Mouse (Mus musculus) kidney, postnatal 4 days (tissue): ENCODE data around the gene Rab20.

Source experiments
- DNase-seq, 2 experiments: peaks; one replicate each; pipeline ENCODE4 v3.0.0; 2021; ENCODE audit warnings: mixed read lengths in 2 of 2

Rab20 gene

DNA sequence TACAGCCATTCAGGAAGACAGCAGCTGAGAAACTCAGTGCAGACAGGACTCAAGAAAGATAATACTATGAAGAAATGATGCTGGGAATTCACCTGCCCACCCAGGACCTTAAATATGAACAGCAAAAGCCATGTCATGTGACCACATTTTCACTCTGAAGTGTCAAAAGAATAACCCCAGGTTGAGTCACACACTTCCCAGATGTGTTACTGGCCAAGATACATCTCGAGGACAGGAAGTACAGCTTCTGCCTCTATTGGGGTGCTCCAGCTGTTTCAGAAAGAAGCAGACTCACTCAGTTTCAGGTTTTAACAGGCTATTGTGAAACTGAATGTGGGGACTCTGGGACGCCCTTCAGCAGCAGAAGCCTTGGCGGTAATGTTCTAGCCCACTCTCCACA, 26.0 kb downstream of the Rab20 start:
- DNase-seq, result no peak

DNA sequence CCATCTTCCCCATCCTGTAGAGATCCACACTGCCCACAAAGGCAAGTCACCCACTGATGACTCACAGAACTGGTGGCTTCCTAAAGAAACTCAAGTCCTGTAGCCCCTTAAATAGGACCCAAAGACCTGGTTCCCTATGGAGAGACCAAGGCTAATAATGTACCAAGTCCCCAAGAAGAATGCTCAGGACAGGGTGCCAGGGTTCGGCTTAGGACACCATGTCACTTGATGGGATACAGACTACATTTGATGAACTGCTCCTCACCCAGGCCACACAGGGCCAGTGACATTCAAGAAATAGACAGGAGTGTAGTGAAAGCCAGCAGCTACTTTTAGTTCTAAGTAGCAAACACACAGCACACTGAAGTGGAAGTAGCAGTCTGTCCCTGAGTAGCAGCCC, 26.4 kb downstream of the Rab20 start:
- no peak for DNase-seq

DNA sequence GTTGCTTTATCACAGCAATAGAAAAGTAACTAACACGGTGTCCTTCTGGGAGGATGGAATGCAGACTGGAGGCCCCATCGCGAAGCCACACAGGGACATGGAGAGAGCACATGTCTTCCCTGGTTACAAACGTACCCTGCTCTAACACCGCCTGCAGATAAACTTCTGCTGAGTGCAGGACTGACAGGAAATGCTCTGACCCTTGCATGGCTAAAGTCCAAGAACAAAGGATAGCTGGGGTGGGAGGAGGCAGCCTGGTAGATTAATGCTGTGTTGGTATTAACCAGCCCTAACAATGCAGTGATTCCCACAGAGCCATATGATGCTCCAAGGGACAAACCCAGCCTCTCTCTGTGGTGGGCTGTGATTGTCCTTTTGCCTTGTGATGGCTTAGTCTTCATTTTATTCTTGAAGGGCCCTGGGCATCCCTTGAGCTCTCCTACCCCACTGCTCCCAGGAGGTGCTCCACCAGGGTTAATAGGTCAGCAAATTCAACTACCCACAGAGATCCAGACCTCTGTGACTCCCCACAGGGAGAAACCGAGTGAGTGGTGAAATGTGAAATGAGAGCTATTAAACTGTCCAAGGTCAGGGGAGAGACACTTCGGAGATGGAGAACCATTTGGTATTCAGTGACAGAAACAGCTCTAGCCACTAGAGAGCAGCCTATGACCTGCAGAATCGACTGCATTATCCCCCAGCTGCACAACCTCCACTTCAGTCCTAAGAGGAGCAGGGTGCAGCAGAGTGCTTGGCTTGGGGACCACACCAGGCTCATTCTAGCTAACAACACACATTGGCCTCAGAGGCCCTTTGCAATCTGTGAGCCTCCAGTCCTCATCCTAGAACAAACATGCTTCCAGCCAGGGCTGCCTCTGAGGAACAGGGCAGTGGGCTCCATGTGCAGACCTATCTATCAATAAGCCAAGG, 28.1 kb downstream of the Rab20 start:
- peak; percentile 64 to 78 for DNase-seq

DNA sequence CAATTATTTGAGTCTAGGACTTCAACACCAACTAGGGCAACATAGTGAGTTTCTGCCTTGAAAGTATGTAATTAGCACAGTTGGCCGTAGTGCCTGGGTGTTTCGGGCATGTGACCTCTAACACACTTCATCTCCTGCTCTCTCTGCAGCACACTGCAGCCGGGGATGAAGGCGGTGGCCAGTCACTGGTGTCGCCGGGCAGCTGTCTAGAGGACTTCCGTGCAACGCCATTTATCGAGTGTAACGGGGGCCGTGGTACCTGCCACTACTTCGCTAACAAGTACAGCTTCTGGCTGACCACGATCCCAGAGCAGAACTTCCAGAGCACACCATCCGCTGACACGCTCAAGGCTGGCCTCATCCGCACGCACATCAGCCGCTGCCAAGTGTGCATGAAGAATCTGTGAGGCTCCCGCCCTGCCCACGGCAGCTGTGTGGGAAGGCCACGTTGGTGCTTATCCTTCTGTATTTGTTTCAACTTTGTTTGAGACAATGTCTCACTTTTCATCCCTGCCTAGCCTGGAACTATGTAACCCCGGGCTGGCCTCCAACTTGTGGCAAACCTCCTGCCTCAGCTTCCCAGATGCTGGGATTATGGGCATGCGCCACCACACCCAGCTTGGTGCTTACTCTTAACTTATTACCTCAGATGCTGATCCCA, 30.5 kb downstream of the Rab20 start:
- DNase-seq, result no peak

DNA sequence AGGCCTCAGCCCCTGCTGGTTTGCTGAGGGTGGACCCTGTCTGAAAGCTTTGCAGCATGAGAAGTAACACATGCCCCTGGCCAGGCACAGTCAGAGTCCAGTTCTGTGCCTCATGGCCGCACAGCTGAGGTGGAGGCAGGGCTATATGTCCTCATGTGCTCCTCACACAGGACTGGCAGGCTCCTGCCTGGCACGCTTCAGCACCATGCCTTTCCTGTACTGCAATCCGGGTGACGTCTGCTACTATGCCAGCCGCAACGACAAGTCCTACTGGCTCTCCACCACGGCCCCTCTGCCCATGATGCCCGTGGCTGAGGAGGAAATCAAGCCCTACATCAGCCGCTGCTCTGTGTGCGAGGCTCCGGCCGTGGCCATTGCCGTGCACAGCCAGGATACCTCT, 32.7 kb downstream of the Rab20 start:
- no peak for DNase-seq

DNA sequence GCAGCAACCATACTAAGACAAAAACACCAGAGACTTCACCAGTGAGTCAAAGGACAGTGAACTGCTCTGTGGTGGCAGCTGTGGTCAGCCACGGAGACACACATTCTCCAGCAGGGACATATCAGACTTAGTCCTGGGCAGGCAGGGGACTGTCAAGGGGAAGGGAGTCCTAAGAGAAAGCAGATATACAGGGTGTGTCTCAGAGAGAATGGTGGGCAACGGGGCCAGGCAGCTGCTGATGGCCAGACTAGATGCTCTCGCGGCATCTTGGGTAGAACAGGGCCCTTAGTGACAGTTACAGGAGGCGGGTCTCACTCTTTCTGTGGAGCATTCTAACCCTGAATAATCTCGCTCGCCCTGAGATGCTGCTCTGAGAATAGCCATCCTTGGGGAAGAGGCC, 34.3 kb downstream of the Rab20 start:
- DNase-seq, result no peak

DNA sequence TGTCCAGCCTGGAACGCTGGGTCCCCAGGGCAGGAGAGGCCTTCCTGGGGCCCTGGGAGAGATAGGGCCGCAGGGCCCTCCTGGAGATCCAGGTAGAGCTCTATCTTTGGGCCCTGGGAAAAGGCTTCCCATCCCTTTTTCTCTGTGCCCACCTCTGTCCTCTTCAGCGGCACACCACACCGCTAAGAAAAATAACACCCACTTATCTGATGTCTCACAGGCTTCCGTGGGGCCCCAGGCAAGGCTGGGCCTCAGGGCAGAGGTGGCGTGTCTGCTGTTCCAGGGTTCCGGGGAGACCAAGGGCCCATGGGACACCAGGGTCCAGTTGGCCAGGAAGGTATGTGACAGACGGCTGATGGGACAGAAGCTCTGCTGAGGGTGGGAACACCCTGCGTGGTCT, 34.9 kb downstream of the Rab20 start:
- DNase-seq, result no peak

DNA sequence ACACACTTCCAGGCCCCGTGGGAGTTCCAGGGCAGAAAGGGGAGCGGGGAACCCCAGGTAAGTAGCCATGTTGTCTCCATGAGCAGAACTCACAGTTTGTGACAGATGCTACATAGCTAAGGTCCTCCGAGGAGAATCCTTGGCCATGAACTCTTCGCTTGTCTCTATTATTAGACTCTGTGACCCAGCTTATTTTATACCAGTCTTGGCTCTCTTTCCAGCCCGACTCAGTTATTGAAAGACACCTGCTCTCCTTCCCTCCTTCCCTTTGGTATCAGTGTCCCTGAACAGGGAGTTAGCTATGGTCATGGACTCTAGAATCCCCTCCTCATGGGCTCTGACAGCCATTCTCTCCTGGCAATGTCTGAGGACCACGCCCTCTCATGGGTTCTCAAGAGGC, 37.2 kb downstream of the Rab20 start:
- no peak for DNase-seq

DNA sequence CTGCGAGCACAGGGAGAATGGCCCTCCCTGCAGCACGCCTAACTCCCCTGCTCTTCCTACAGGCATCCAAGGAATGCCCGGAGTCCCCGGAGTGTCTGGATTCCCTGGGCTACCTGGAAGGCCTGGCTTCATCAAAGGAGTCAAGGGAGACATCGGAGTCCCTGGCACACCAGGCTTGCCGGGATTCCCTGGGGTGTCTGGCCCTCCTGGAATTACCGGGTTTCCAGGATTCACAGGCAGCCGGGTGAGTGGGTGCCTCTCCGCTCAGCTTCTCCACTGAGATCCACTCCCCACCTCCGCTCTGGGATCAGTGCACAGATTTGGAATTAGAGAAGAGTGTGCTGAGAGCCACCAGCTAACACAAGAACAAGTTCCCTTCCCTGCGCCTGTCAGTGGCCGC, 40.6 kb downstream of the Rab20 start:
- DNase-seq, result no peak

DNA sequence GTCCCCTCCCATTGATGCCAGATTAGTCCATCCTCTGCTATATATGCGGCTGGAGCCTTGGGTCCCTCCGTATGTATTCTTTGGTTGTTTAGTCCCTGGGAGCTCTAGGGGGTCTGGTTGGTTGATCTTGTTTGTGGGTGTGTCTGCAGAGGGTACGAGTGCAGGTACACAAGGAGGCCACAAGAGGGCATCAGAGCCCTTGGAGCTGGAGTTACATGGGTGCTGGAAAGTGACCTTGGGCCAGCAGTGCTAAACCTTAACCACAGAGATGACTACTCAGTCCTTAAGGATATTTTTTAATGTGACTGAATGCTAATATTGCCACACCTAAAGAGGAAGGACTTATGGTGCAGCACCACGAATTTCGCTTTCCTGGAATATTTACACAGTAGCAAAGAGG, 47.8 kb downstream of the Rab20 start:
- DNase-seq, result peak in 1 of 2 experiments; percentile 55

DNA sequence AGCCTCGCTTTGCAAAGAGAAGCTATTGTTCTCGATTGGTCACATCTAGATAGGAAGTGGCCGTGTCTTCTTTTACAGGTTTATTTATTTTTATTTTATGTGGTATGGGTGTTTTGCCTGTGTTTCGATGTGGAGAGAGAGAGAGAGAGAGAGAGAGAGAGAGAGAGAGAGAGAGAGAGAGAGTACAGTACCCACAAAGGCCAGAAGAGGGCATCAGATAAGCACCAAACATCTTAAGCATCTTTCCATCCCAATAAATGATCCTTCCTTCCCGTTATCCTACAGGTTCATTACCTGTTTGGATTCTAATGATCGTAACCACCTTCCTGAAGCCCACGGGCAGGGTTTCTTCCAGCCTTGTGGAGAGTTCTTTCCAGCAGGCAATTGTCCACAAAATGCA, 55.4 kb downstream of the Rab20 start:
- DNase-seq, result no peak

DNA sequence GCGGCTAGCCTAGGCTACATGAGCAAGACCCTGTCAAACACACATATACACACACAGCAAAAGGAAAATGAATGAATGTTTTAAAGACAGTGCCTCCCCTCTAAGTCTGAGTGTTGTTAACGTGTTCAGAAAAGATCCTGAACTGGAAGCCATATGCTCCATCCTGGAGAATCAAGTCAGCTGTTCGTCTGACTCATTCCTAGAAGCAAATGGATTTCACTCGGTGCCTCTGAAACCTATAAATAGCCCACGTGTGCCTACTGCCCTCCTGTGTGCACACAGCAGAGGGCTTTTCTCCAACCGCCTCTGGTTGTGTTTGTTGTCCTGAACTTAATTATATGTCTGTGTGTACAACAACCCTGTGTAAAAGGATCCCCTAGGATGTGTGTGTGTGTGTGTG, 56.5 kb downstream of the Rab20 start:
- no peak for DNase-seq

DNA sequence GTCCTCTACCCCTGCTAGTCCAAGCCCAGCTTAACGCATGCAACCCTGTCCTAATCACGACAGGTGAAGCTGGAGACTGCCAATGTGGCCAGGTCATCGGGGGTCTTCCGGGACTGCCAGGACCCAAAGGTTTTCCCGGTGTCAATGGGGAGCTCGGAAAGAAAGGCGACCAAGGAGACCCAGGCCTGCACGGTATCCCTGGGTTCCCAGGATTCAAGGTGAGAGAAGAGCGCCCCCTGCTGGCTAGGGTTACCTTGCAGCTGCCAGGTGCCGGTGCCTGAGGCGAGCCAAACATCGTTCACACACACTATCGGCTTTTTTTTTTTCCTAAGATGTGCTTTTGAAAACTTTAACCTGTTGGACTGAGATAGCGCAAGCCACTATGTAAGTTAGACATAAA, 57.4 kb downstream of the Rab20 start:
- DNase-seq, result peak; percentile 81 to 83

DNA sequence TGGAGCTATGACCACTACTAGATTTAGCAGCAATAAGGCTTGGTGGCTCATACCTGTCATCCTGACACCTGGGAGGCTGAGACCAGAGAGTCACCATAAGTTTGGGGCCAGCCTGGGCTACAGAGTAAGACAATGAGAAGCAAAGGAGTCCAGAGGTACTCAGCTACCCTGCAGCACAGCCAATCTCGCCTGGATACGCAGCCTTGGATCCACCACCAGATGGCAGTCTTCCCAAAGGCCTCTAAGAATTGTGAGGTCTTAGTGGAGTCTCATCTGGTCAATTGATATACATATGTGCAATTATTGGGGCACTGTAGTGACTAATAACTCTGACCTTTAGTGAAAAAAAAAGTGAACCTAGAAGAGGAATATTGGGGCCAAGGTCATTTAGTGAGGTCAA, 58.9 kb downstream of the Rab20 start:
- DNase-seq, result peak; percentile 77 to 80

DNA sequence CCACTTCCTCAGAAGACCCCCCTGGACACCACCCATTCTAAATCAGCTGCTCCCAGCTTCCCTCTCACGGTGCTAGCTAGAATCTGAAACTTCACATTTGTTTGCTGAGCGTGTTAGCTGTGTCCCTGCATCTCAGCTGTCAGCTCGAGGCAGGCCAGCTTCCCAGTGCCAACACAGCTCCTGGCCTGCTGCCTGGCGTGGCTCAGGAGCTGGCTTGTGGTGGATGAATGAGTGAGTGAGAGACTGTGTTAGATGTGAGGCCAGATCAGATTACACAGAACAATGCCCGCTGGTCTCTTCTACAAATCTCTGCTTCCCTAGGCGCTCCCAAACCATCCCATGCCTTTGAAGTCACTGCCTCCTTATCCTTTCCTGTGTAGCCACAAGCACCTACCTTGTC, 59.3 kb downstream of the Rab20 start:
- DNase-seq, result no peak

DNA sequence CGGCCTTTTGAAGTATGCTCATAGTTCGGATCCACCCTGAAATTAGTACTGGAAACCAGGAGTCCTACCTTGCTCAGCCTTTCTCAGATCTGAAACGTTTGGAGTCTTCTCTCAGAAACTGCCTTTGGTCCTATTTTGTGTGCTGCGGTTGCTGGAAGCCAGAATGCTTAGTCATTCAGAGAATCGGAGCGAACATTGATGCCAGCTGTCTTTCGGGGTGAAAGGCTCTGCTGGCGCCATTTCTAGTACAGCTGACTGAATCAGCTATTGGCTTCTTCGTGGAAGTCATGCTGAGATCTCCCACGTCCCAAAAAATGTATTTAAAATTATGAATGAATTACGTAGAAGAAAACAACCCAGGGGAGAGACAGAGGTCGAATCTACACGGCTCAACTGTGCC, 60.7 kb downstream of the Rab20 start:
- DNase-seq, result no peak

DNA sequence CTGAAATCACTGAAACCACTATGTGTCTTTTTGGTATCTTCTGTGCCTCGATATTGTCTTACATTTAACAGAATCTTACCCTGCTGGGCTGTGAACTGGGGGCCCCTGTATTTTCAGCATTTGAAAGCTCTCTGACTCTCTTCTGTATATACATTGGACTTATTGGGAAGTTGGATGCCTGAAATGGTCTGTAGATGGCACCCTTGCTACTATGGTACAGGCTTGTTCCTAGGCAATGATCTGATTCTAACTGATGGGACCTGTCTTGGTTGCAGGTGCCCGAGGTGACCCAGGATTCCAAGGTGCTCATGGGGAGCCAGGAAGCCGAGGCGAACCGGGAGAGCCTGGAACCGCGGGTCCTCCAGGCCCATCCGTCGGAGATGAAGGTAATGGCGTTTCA, 63.4 kb downstream of the Rab20 start:
- DNase-seq, result no peak

DNA sequence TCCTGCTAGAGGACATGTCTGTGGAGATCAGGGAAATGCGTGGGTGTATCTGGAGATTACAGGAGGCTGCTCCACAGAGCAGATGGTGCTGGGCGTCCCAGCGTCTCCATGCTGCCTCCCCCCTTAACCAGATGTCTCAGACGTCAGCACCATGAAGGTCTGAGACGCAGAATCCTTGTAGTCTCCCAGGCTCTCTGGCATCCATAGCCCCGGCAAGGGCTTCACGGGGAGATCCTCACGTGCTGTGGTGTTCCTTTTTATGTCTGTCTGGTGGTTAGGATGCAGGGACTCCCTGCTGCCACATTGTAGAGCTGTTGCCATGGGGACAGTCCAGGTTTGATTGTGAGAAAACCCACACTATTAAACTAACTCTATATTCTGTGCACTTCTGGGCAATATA, 64.2 kb downstream of the Rab20 start:
- no peak for DNase-seq

DNA sequence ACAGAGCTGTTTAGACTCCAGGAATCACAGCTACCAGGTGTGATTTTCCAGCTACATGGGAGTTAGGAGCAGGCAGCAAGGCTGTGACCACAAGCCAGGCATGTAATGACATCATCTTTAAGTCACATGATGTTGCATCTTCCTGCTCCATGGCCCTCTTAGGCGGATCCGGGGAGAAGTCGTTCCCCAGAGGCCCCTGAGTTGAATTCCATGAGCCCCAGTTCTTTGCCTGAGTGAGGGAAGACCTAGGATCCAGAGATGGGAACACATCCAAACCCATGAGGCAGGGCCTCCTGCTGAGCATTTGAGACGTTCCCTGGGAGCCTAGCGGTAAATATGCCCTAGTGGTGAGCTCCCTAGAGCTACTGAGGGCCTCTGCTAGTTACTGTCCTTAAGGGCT, 66.1 kb downstream of the Rab20 start:
- no peak for DNase-seq

DNA sequence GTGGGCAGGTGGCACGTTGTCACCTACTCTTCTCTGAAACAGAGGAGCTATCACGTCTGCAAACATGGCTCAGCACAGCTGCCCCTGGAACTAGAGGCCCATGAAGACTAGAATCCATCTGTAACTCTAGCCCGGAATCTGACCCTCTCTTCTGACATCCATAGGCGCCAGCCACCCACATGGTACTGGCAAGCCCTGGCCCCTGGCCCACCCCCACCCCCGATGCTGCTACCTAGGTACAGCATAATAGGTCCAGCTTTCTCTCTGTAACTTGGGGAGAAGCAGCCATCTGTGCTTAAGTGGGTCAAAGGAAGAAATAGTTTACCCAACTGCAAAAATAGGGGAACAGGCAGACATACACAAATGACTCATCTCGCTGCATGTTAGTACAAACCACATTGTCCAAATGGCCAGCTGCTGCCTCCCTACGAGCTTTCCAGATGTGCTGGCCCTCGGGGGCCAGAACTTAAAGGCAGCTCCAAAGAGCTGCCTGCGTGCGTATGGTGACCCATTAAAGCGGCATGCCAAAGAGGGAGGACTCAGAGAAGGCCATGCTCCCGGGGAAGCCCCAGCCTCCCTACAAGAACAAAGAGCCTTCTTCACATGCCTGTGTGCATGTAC, 66.9 kb downstream of the Rab20 start:
- peak in 1 of 2 experiments; percentile 42 for DNase-seq

DNA sequence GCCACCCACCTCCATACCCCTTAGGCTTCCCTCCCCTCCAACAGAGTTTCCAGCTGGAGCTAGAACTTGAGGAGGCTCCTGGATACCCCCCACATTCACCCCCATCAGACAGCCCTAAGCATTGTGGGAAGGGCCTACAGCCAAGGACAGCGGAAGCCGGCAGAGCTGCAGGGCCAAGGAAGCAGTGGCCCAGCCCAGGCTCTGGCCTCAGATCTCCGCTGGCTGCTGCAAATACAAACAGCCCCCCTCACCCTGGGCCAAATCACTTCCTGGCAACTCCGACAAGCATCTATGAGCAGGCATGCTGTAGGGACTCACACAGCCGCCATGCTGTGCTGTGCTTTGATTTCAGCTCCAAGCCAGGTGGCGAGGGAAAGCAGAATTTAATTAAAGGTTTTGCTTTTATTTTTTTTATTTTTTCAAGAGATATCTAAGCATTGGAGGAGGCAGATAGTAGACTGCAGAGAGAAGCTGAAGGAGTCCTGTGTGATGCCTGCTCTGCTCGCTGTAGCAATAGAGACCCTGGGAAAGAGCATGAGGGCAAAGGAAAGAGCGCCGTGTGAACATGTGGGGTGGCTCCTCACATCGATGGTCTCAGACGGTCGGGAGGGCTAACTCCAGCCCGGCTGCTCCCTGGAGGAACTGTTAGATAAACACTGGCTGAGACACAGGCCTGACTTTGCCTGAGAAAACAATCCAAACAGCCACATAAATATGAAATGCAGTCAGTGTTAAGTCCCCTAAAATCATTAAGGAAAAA, 72.6 kb downstream of the Rab20 start:
- peak; percentile 79 to 88 for DNase-seq

DNA sequence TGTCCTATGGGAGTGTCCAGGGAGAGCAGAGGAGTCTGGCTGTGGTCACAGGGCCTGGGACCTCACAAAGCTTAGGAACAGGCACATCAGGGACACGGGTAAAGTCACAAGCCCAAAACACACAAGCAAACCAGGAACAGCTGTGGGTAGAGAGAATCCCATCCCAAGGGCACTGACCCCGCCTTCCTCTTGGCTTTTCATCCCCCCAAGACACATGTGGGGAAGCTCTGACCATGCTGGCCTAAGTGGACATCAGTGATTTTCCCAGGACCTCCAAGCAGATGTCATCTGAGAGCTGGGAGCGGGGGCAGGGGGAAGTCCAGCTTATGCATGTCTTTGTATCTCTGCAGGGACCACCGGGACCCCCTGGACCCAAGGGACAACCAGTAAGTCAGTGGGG, 73.9 kb downstream of the Rab20 start:
- no peak for DNase-seq

DNA sequence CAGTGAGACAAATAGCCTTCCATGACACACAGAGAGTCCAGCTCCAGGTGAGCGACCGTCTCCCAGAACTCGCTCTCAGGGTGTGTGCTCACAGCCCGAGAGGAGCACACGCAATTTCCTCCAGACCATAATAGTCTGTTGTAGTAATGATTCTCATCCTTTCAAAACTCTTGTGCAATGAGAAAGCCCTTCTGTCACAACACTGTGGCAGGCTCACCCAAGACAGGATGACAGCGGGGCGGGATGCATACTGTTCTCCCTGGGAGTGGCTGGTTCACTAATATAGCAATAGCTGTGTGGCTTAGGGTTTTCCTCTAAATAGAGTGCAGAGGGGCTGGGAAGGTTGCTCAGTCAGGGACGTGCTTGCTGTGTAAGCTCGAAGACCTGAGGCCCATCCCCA, 74.7 kb downstream of the Rab20 start:
- DNase-seq, result no peak
